Mouse (Mus musculus): Measurements from ENCODE around the gene Gsk3a. TPM values are rescaled to one million over a fixed set of nuclear protein-coding genes. Genes with fewer than 3 reads are reported as not detected.

Gsk3a gene
- polyA plus RNA-seq, 1 experiment from 2014 or later: 20.7 TPM

GRCm38 (mm10) chr7:25274996-25275395 lies 37.3 kb upstream of the Gsk3a start:
- DNase-seq (no peak), ATAC-seq (ENCODE audit: low FRiP score, low TSS enrichment) (no peak)
- Histone ChIP-seq H3K27ac (replicated peaks; ENCODE audit: low read depth, low read length) (no peak overlapping the region), H3K9me3 (ENCODE audit: control insufficient read depth, low read length) (no peaks in the 10 kb centered on the region), H3K27me3 (ENCODE audit: control insufficient read depth, insufficient read depth, low read length) (no peaks in the 10 kb centered on the region), H3K36me3 (ENCODE audit: control insufficient read depth, insufficient read depth, low read length) (peaks cover 32% of the 10 kb centered on the region), H3K4me1 (ENCODE audit: control insufficient read depth, insufficient read depth, low read length) (peaks cover 27% of the 10 kb centered on the region), H3K9ac (replicated peaks; ENCODE audit: low read length) (peak overlapping the region; percentile 29; the same call in 1 of the 2 replicates), H3K4me2 (ENCODE audit: low read length) (no peak overlapping the region), H3K4me3 (replicated peaks; ENCODE audit: low read depth, low read length) (no peak overlapping the region)
- WGBS: 93% methylated on average over 3 of the region's 3 CpGs

- Histone ChIP-seq H3K36me3 (ENCODE audit: control insufficient read depth, insufficient read depth, low read length) (peaks cover 32% of the 10 kb centered on the region), H3K9me3 (ENCODE audit: control insufficient read depth, low read length) (no peaks in the 10 kb centered on the region), H3K27me3 (ENCODE audit: control insufficient read depth, insufficient read depth, low read length) (no peaks in the 10 kb centered on the region), H3K27ac (replicated peaks; ENCODE audit: low read depth, low read length) (no peak overlapping the region), H3K4me1 (ENCODE audit: control insufficient read depth, insufficient read depth, low read length) (peaks cover 27% of the 10 kb centered on the region), H3K4me3 (replicated peaks; ENCODE audit: low read depth, low read length) (no peak overlapping the region), H3K9ac (replicated peaks; ENCODE audit: low read length) (no peak overlapping the region), H3K4me2 (ENCODE audit: low read length) (no peak overlapping the region)
- DNase-seq (no peak), ATAC-seq (ENCODE audit: low FRiP score, low TSS enrichment) (no peak)
- WGBS: 81% methylated on average over 5 of the region's 5 CpGs
These were observed 36.9 kb upstream of the Gsk3a start for GRCm38 (mm10) chr7:25274571-25274970.

GRCm38 (mm10) chr7:25273259-25274241 lies 35.9 kb upstream of the Gsk3a start:
- 92% methylated on average over 22 of the region's 22 CpGs for whole genome bisulfite sequencing
- ATAC-seq (ENCODE audit: low FRiP score, low TSS enrichment) (no peak), DNase-seq (no peak)
- Histone ChIP-seq H3K36me3 (ENCODE audit: control insufficient read depth, insufficient read depth, low read length) (peaks cover 32% of the 10 kb centered on the region), H3K4me3 (replicated peaks; ENCODE audit: low read depth, low read length) (no peak overlapping the region), H3K9me3 (ENCODE audit: control insufficient read depth, low read length) (no peaks in the 10 kb centered on the region), H3K27ac (replicated peaks; ENCODE audit: low read depth, low read length) (no peak overlapping the region), H3K4me1 (ENCODE audit: control insufficient read depth, insufficient read depth, low read length) (peaks cover 34% of the 10 kb centered on the region), H3K9ac (replicated peaks; ENCODE audit: low read length) (peak overlapping the region; percentile 7; the same call in 1 of the 2 replicates), H3K27me3 (ENCODE audit: control insufficient read depth, insufficient read depth, low read length) (no peaks in the 10 kb centered on the region), H3K4me2 (ENCODE audit: low read length) (no peak overlapping the region)

GRCm38 (mm10) chr7:25272445-25273258 lies 35.0 kb upstream of the Gsk3a start:
- Histone ChIP-seq H3K27me3 (ENCODE audit: control insufficient read depth, insufficient read depth, low read length) (no peaks in the 10 kb centered on the region), H3K27ac (replicated peaks; ENCODE audit: low read depth, low read length) (no peak overlapping the region), H3K9ac (replicated peaks; ENCODE audit: low read length) (no peak overlapping the region; the same call in 1 of the 2 replicates), H3K4me1 (ENCODE audit: control insufficient read depth, insufficient read depth, low read length) (peaks cover 30% of the 10 kb centered on the region), H3K36me3 (ENCODE audit: control insufficient read depth, insufficient read depth, low read length) (peaks cover 32% of the 10 kb centered on the region), H3K4me3 (replicated peaks; ENCODE audit: low read depth, low read length) (no peak overlapping the region), H3K4me2 (ENCODE audit: low read length) (no peak overlapping the region), H3K9me3 (ENCODE audit: control insufficient read depth, low read length) (no peaks in the 10 kb centered on the region)
- no peak for ATAC-seq (ENCODE audit: low FRiP score, low TSS enrichment)
- 89% methylated on average over 38 of the region's 38 CpGs for WGBS
- DNase-seq: no peak

GRCm38 (mm10) chr7:25271651-25272444 lies 34.2 kb upstream of the Gsk3a start:
- no peak for ATAC-seq (ENCODE audit: low FRiP score, low TSS enrichment)
- no peak overlapping the region for H3K4me2 ChIP-seq (ENCODE audit: low read length)
- H3K36me3 ChIP-seq (ENCODE audit: control insufficient read depth, insufficient read depth, low read length): peaks cover 32% of the 10 kb centered on the region
- no peak overlapping the region for H3K27ac ChIP-seq (replicated peaks; ENCODE audit: low read depth, low read length)
- no peak overlapping the region for H3K4me3 ChIP-seq (replicated peaks; ENCODE audit: low read depth, low read length)
- no peaks in the 10 kb centered on the region for H3K27me3 ChIP-seq (ENCODE audit: control insufficient read depth, insufficient read depth, low read length)
- WGBS: 90% methylated on average over 29 of the region's 30 CpGs
- H3K9ac ChIP-seq (replicated peaks; ENCODE audit: low read length): no peak overlapping the region
- no peaks in the 10 kb centered on the region for H3K9me3 ChIP-seq (ENCODE audit: control insufficient read depth, low read length)
- no peak for DNase-seq
- H3K4me1 ChIP-seq (ENCODE audit: control insufficient read depth, insufficient read depth, low read length): peaks cover 29% of the 10 kb centered on the region

- Histone ChIP-seq H3K27me3 (ENCODE audit: control insufficient read depth, insufficient read depth, low read length) (no peaks in the 10 kb centered on the region), H3K27ac (replicated peaks; ENCODE audit: low read depth, low read length) (no peak overlapping the region), H3K4me1 (ENCODE audit: control insufficient read depth, insufficient read depth, low read length) (peaks cover 30% of the 10 kb centered on the region), H3K4me3 (replicated peaks; ENCODE audit: low read depth, low read length) (no peak overlapping the region), H3K4me2 (ENCODE audit: low read length) (no peak overlapping the region), H3K36me3 (ENCODE audit: control insufficient read depth, insufficient read depth, low read length) (peaks cover 32% of the 10 kb centered on the region), H3K9me3 (ENCODE audit: control insufficient read depth, low read length) (no peaks in the 10 kb centered on the region), H3K9ac (replicated peaks; ENCODE audit: low read length) (no peak overlapping the region)
- DNase-seq (no peak), ATAC-seq (ENCODE audit: low FRiP score, low TSS enrichment) (no peak)
- WGBS: 90% methylated on average over 35 of the region's 35 CpGs
These were observed 33.3 kb upstream of the Gsk3a start for GRCm38 (mm10) chr7:25270652-25271633.

- no peak for ATAC-seq (ENCODE audit: low FRiP score, low TSS enrichment)
- H3K4me2 ChIP-seq (ENCODE audit: low read length): peak overlapping the region; percentile 83
- WGBS: 82% methylated on average over 8 of the region's 8 CpGs
- H3K4me1 ChIP-seq (ENCODE audit: control insufficient read depth, insufficient read depth, low read length): peaks cover 23% of the 10 kb centered on the region
- H3K9ac ChIP-seq (replicated peaks; ENCODE audit: low read length): peak overlapping the region; percentile 80; the same call in 1 of the 2 replicates
- H3K4me3 ChIP-seq (replicated peaks; ENCODE audit: low read depth, low read length): peak overlapping the region; percentile 62
- no peak for DNase-seq
- no peaks in the 10 kb centered on the region for H3K9me3 ChIP-seq (ENCODE audit: control insufficient read depth, low read length)
- H3K27ac ChIP-seq (replicated peaks; ENCODE audit: low read depth, low read length): no peak overlapping the region
- H3K27me3 ChIP-seq (ENCODE audit: control insufficient read depth, insufficient read depth, low read length): no peaks in the 10 kb centered on the region
- H3K36me3 ChIP-seq (ENCODE audit: control insufficient read depth, insufficient read depth, low read length): peaks cover 28% of the 10 kb centered on the region
These were observed 32.1 kb upstream of the Gsk3a start for GRCm38 (mm10) chr7:25269545-25270271.

Data from midbrain, embryonic 14.5 days (tissue).